Mouse (Mus musculus) subcutaneous adipose tissue, adult 2 months (tissue): ENCODE data around the gene Olfr822. TPM values are rescaled to one million over a fixed set of nuclear protein-coding genes. Genes with fewer than 3 reads are reported as not detected.

ENCODE experiments used
- polyA plus RNA-seq: library from polyadenylated mRNA; depleted of rRNA; stranded (reverse); fragments of >200 nt; gene quantifications from 2 replicates; pipeline ENCODE4 v1.2.3, GENCODE M21; 2012; ENCODE audit warnings: low replicate concordance; rRNA removed

Olfr822 gene
- polyA plus RNA-seq = not detected in 2 replicates

DNA sequence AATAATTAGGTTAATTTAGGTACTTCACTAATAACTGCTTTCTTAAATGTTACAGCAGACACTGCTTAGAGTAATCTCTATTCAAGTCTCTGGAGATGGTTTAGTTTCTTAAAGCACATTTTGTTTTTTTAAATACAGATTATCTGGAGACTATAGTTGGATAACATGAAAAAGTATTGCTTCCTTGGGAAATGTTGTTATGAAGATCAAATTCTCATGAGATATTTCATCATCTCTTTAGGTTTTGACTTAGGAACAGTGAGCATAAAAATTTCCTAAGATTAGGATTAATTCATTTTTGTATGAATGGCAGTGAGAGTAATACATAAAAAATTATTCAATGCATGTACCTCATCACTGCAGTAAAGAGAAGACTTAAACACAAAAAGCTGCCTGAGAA, at the start of gene Olfr822:
Olfr822 (plus strand) TSS at position 301 of the 400 bp plus-strand sequence.

GRCm38 (mm10) chr10:130030048-130030447, 41.0 kb upstream of the Olfr822 start, which contains the start of gene Olfr821:
Gene Olfr821, plus strand, starts transcription at chr10:130030348.

GRCm38 (mm10) chr10:130115283-130115682, 44.3 kb downstream of the Olfr822 start, which contains the start of gene Olfr823:
Gene Olfr823, minus strand, starts transcription at chr10:130115383.

Other genes with a start within 250 kb of the Olfr822 start
- gene Olfr812, start 225.1 kb upstream of the Olfr822 start, polyA plus RNA-seq = not detected in 2 replicates
- gene Olfr813, start 215.8 kb upstream of the Olfr822 start, polyA plus RNA-seq = not detected in 2 replicates
- gene Olfr814, start 191.4 kb upstream of the Olfr822 start, polyA plus RNA-seq = not detected in 2 replicates
- not detected in 2 replicates for gene Olfr815, start 165.3 kb upstream of the Olfr822 start, polyA plus RNA-seq
- gene Olfr816, start 155.6 kb upstream of the Olfr822 start, polyA plus RNA-seq = not detected in 2 replicates
- gene Olfr818, start 122.1 kb upstream of the Olfr822 start, polyA plus RNA-seq = not detected in 2 replicates
- not detected in 2 replicates for gene Olfr819, start 103.9 kb upstream of the Olfr822 start, polyA plus RNA-seq
- not detected in 2 replicates for gene Olfr247, start 95.1 kb upstream of the Olfr822 start, polyA plus RNA-seq
- gene Gm10310, start 86.1 kb upstream of the Olfr822 start, polyA plus RNA-seq = not detected in 2 replicates
- gene Olfr820, start 58.6 kb upstream of the Olfr822 start, polyA plus RNA-seq = not detected in 2 replicates
- not detected in 2 replicates for gene Olfr821, start 40.9 kb upstream of the Olfr822 start, polyA plus RNA-seq
- not detected in 2 replicates for gene Olfr823, start 44.2 kb downstream of the Olfr822 start, polyA plus RNA-seq
- not detected in 2 replicates for gene Olfr824, start 58.8 kb downstream of the Olfr822 start, polyA plus RNA-seq
- not detected in 2 replicates for gene Olfr825, start 95.6 kb downstream of the Olfr822 start, polyA plus RNA-seq
- not detected in 2 replicates for gene Olfr826, start 113.0 kb downstream of the Olfr822 start, polyA plus RNA-seq
- gene Olfr827, start 143.2 kb downstream of the Olfr822 start, polyA plus RNA-seq = not detected in 2 replicates
- gene Neurod4, start 209.0 kb downstream of the Olfr822 start, polyA plus RNA-seq = not detected in 2 replicates